Mouse (Mus musculus): ENCODE measurements around the gene Rgs7. TPM values are rescaled to one million over a fixed set of nuclear protein-coding genes. Genes with fewer than 3 reads are reported as not detected.
A peak's percentile ranks its signal among the peaks of the same experiment; 100 is the strongest.

Rgs7 gene
- polyA plus RNA-seq, 1 experiment from 2014 or later: 48.2 TPM

DNA sequence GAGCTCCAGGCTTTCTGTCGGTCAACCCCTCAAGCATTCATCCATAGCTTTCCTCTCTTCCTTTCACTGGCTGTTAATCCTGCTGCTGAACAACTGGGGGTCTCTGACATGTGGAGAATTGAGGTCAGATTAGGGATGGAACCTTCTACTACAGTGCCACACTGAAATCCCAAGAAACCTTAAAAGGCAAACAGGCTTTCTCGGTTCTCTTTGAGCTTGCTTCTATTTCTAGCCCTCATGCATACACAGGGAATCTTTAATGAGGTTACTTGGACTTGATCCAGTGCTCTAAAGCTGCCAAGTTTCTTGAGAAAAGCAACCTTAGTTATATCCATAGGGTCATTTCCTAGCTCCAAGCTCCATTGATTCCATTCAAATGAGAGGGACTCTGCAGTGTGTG is 363.8 kb downstream of the Rgs7 start:
- no peak overlapping the region for H3K9ac ChIP-seq (replicated peaks)
- no peaks in the 10 kb centered on the region for H3K27me3 ChIP-seq (replicated peaks)
- H3K27ac ChIP-seq (replicated peaks): peak overlapping the region; percentile 48; the same call in 1 of the 2 replicates
- no peaks in the 10 kb centered on the region for H3K9me3 ChIP-seq (replicated peaks)
- no peak overlapping the region for H3K4me3 ChIP-seq (replicated peaks)
- WGBS: 37% methylated on average over 2 of the region's 2 CpGs
- 0 out of 2 replicates have a peak, but pooled peaks cover 10% of the 10 kb centered on the region for H3K4me1 ChIP-seq
- ATAC-seq (ENCODE audit: low FRiP score): peak; percentile 74
- H3K4me2 ChIP-seq: no peak overlapping the region
- no peaks in the 10 kb centered on the region for H3K36me3 ChIP-seq

DNA sequence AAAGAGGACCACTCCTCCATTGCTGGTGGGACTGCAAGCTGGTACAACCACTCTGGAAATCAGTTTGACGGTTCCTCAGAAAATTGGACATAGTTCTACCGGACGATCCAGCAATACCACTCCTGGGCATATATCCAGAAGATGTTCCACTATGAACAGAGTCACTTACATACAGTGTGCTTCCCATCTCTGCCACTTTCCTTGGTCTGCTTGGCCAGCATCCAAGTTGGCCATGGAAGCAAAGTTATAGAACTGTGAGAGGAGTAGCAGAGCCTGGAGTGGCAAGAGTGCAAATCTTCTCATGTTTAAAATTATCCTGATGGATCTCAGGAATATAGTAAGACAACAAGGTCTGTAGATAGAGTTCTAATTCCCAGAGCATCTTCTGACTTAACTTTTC is 367.9 kb downstream of the Rgs7 start:
- WGBS: 78% methylated on average over 3 of the region's 3 CpGs
- Histone ChIP-seq H3K9me3 (replicated peaks) (no peaks in the 10 kb centered on the region), H3K36me3 (no peaks in the 10 kb centered on the region), H3K27ac (replicated peaks) (no peak overlapping the region), H3K27me3 (replicated peaks) (no peaks in the 10 kb centered on the region), H3K9ac (replicated peaks) (no peak overlapping the region), H3K4me1 (0 out of 2 replicates have a peak, but pooled peaks cover 8% of the 10 kb centered on the region), H3K4me3 (replicated peaks) (no peak overlapping the region), H3K4me2 (no peak overlapping the region)
- ATAC-seq (ENCODE audit: low FRiP score): no peak

DNA sequence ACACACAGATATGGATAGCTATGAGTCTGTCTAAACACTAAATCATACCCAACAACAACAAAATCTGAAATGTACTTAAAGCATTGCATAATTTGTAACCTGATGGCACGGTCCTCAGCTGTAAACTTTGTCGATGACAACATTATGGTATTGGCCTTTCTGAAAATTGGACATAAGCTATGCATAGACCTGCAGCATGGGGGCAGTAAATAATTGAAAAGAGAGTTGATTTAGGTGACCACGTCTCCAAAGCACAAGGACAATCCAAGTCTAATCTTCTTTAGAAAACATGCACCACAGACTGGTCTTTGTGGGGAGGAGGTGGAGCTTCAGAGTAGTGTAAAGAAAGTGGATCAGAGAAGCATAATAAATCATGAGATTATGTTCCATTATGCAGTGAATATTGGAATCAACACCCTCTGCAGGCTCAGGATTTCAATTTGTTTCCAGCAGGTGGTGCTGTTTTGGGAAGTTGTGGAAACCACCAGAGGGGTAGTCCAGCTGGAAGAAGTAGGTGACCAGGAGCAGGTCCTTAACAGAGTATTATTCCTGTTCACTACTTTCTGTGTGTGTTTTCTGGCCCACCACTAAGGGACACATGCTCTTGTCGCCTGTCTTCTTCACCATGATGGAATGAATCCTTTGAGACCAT is 373.3 kb downstream of the Rgs7 start:
- no peak overlapping the region for H3K27ac ChIP-seq (replicated peaks)
- 66% methylated on average over 4 of the region's 4 CpGs for WGBS
- H3K9me3 ChIP-seq (replicated peaks): no peaks in the 10 kb centered on the region
- H3K4me2 ChIP-seq: no peak overlapping the region
- no peaks in the 10 kb centered on the region for H3K36me3 ChIP-seq
- 0 out of 2 replicates have a peak, but pooled peaks have one; percentile 11 for ATAC-seq (ENCODE audit: low FRiP score)
- no peak overlapping the region for H3K9ac ChIP-seq (replicated peaks)
- no peaks in the 10 kb centered on the region for H3K27me3 ChIP-seq (replicated peaks)
- no peaks in the 10 kb centered on the region for H3K4me1 ChIP-seq
- H3K4me3 ChIP-seq (replicated peaks): no peak overlapping the region

DNA sequence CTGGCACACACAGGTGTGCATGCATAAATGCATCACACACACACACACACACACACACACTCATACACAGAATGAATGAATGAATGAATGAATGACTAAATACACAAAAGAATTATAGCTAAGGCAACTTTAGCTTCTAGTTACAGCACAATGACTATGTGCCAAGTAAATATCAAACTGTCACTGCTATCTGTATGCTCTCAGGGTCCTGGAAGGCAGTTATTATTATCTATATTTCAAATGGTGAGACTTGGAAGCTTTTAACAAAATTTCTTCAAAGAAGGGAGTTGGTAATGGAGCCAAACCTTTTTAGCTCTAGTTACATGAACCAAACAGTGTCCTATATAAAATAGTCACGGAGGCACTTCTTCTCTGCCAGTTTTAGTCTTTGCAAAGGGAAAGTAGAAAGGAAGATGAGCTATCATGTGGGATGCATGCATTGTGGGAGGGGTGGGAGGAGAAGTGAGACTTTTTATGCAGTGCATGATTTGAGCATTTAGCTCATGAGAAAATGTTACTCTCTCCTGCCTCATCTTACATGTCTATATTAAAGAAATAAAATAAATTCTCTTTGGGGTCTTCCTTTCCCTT is 383.9 kb downstream of the Rgs7 start:
- 95% methylated on average over 1 of the region's 1 CpGs for WGBS

DNA sequence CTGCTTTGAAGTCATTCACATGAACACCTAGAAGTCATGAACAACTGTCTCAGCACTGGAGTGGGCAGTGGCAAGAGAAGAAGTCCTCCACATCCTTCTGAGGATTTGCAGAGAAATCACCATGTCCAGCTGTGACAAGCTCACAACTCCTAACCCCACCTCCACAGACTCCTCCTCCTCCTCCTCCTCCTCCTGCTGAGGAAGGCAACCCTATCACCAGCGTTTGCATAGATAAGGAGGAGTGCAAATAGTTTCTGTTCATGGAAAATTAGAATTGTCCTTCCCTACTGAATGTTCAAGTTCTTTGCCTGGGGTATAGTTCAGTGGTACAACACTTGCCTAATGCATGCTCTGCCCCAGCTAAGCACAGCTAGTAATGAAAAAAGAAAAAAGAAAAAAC is 386.0 kb downstream of the Rgs7 start:
- Histone ChIP-seq H3K9ac (replicated peaks) (no peak overlapping the region), H3K27ac (replicated peaks) (no peak overlapping the region), H3K4me1 (no peaks in the 10 kb centered on the region), H3K9me3 (replicated peaks) (no peaks in the 10 kb centered on the region), H3K4me3 (replicated peaks) (no peak overlapping the region), H3K27me3 (replicated peaks) (no peaks in the 10 kb centered on the region), H3K4me2 (no peak overlapping the region), H3K36me3 (no peaks in the 10 kb centered on the region)
- no peak for ATAC-seq (ENCODE audit: low FRiP score)
- 62% methylated on average over 1 of the region's 1 CpGs for WGBS

More for the DNA sequence above, 383.9 kb downstream of the Rgs7 start:
- Histone ChIP-seq H3K9ac (replicated peaks) (no peak overlapping the region), H3K27ac (replicated peaks) (no peak overlapping the region), H3K4me2 (no peak overlapping the region), H3K4me1 (no peaks in the 10 kb centered on the region), H3K9me3 (replicated peaks) (no peaks in the 10 kb centered on the region), H3K36me3 (no peaks in the 10 kb centered on the region), H3K27me3 (replicated peaks) (no peaks in the 10 kb centered on the region), H3K4me3 (replicated peaks) (no peak overlapping the region)
- no peak for ATAC-seq (ENCODE audit: low FRiP score)

DNA sequence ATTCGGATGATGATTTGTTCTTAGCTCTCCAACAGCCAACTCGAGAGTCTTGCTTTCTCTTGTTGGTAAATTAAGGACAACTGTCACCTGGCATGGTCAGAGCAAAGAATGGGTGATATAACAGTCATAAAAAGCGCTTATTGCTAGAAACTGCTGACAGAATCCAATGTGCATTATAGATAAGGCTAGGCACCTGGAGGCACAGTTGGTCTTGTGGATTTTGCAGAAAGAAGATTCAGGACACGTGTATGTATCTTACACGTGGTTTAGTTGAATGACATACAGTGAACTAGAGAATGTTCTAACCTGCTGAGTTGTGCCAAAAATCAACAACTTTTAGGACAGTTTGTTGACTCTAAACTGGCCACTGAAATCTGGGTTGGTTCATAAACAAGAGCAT is 386.9 kb downstream of the Rgs7 start:
- Histone ChIP-seq H3K4me2 (no peak overlapping the region), H3K9me3 (replicated peaks) (no peaks in the 10 kb centered on the region), H3K4me1 (no peaks in the 10 kb centered on the region), H3K27ac (replicated peaks) (no peak overlapping the region), H3K4me3 (replicated peaks) (no peak overlapping the region), H3K36me3 (no peaks in the 10 kb centered on the region), H3K9ac (replicated peaks) (no peak overlapping the region), H3K27me3 (replicated peaks) (no peaks in the 10 kb centered on the region)
- WGBS: 88% methylated on average over 5 of the region's 5 CpGs
- ATAC-seq (ENCODE audit: low FRiP score): no peak

DNA sequence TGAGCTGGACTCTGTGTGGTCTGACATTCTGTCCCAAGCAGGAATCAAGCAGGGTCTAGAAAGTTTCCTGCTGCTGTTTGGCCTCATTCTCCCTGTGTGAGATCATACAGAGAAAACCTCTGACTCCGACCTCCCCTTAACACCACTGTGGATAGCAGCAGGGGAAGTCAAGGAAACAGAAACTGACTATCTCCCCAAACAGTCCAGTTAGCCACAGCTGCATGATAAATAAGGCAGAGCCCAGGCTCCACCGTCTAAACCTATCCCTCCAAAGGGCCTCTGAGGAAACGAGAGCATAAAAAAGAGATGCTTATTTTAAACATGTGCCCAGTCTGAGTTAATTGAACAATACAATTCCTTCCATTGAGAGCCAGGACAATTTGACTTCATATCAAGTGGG is 395.3 kb downstream of the Rgs7 start:
- 0 out of 2 replicates have a peak, but pooled peaks cover 6% of the 10 kb centered on the region for H3K36me3 ChIP-seq
- no peak overlapping the region for H3K4me2 ChIP-seq
- ATAC-seq (ENCODE audit: low FRiP score): no peak
- WGBS: 47% methylated on average over 3 of the region's 3 CpGs
- H3K27ac ChIP-seq (replicated peaks): no peak overlapping the region
- no peaks in the 10 kb centered on the region for H3K9me3 ChIP-seq (replicated peaks)
- no peak overlapping the region for H3K9ac ChIP-seq (replicated peaks)
- H3K4me1 ChIP-seq: no peaks in the 10 kb centered on the region
- no peaks in the 10 kb centered on the region for H3K27me3 ChIP-seq (replicated peaks)
- no peak overlapping the region for H3K4me3 ChIP-seq (replicated peaks)

DNA sequence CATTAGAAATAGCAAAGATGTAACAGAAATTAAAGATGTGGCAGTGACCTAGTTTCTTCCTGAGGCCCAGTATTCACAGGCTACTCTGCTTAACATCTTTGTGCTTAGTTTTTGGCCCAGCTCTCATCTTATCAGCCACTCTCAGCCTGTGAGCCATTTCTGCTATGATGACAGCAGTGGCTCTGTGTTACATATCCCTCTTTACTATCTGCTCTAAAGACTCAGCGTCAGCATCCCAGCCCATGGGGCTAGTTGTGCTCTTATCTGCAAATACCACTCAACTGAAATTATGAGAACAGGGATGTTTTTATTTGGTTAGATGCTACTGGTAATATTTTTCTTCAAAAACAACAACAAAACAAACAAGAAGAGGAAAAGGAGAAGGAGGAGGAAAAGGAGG is 410.2 kb downstream of the Rgs7 start:
- H3K9me3 ChIP-seq (replicated peaks): no peaks in the 10 kb centered on the region
- no peaks in the 10 kb centered on the region; the same call in 1 of the 2 replicates for H3K36me3 ChIP-seq
- no peak for ATAC-seq (ENCODE audit: low FRiP score)
- no peaks in the 10 kb centered on the region for H3K4me1 ChIP-seq
- 72% methylated on average over 1 of the region's 1 CpGs for WGBS
- H3K4me2 ChIP-seq: no peak overlapping the region
- no peak overlapping the region for H3K27ac ChIP-seq (replicated peaks)
- no peaks in the 10 kb centered on the region for H3K27me3 ChIP-seq (replicated peaks)
- H3K9ac ChIP-seq (replicated peaks): no peak overlapping the region
- H3K4me3 ChIP-seq (replicated peaks): no peak overlapping the region

DNA sequence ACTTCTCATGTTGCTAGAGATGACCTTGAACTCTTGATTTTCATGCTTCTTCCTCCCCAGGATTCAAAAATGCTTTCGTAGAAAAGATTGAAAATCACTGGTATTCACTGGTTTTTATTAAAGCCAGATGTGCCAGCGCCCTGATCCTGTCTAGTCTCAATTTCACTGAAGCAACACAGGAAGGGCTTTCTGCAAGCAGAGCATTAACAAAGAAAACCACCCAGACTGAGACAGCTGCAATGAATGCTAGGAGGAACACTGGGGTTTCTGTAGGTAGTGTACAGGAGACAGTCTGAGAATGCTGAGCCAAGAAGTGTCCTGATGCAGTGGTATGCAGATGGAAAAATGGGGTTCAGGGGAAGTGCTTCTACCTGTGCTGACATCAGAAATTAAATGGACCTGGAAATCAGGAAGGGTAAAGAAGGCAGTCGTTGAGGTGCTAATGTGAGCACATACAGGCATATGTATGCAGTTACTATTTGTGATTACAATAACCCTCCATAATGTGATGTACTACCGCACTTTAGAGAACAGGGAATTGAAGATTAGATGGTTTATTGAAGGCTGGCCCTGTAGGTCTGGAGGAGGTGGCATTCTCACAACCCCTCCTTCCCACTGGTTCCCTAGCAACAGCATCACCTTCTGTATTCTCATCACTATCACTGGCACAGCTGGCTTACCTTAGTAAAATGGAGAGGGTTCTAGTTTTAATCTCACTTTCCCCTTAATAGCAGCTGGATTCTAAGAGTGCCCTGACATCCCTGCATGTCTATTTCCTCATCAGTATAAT is 412.3 kb downstream of the Rgs7 start:
- no peak overlapping the region for H3K4me2 ChIP-seq
- no peak overlapping the region for H3K27ac ChIP-seq (replicated peaks)
- no peak overlapping the region for H3K4me3 ChIP-seq (replicated peaks)
- no peaks in the 10 kb centered on the region for H3K9me3 ChIP-seq (replicated peaks)
- 82% methylated on average over 4 of the region's 4 CpGs for WGBS
- H3K36me3 ChIP-seq: no peaks in the 10 kb centered on the region; the same call in 1 of the 2 replicates
- peak; percentile 53; the same call in 1 of the 2 replicates for ATAC-seq (ENCODE audit: low FRiP score)
- H3K9ac ChIP-seq (replicated peaks): no peak overlapping the region
- H3K4me1 ChIP-seq: no peaks in the 10 kb centered on the region
- H3K27me3 ChIP-seq (replicated peaks): no peaks in the 10 kb centered on the region

DNA sequence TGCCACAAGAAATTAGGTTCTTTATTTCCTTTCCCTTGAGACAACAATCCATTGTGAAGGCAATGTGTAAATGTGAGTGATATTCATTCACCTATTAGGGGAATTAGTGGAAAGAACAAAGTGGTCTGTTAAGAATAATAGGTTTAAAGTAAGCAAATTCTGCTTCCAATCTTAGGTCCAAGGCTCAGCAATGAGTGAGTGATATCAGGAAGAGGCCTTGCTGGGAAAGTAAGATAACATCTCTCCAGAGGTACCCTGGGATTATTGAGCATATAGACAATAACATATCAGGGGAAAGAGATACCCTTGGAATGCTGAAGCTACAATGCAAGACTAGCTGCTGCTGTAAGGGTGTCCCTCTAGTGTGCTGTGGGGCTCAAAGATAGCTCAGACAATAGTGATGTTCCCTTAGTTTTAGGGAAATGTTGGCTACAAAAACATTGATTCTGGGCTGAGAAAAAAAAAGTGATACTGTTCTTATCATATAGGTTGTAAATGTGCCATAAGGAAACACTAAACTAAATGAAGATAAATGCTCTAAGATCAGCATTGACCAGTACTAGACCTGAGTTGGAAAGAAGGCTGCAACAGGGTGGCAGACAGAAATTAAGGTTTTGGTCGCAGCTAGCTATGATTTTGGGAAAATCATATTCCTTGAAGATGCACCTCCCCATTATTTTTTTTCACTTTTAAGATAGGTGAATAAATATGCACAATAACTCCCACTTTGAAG is 418.6 kb downstream of the Rgs7 start:
- Histone ChIP-seq H3K4me3 (replicated peaks) (no peak overlapping the region), H3K36me3 (no peaks in the 10 kb centered on the region; the same call in 1 of the 2 replicates), H3K4me1 (no peaks in the 10 kb centered on the region), H3K27me3 (replicated peaks) (no peaks in the 10 kb centered on the region), H3K9ac (replicated peaks) (no peak overlapping the region), H3K9me3 (replicated peaks) (no peaks in the 10 kb centered on the region), H3K27ac (replicated peaks) (no peak overlapping the region), H3K4me2 (no peak overlapping the region)
- no peak for ATAC-seq (ENCODE audit: low FRiP score)
- WGBS: 95% methylated on average over 1 of the region's 1 CpGs

DNA sequence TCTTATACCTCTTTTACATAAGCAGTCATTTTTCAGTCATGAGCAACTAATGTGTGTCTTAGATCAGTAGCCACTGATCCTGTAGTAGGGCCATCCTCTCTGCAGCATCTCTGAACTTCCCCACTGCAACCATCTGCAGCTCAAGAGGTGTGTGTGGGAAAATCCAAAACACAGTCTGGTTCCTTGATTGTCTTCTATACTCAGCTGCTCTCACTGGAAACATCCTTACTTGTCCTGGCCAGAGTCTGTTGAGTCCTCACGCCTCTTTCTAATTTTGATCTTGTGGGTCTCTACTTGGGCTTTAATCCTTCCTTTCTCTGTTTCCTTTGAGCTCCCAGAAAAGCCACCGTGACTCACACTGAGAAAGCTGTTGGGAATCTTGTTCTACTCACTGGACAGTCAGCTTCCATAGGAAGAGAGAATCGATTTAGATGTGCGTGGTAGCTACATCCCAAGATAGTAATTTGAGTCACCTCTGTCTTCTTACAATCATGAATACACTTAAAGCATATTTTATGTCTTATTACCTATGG is 422.5 kb downstream of the Rgs7 start:
- H3K4me3 ChIP-seq (replicated peaks): no peak overlapping the region
- H3K9me3 ChIP-seq (replicated peaks): no peaks in the 10 kb centered on the region
- no peak overlapping the region for H3K27ac ChIP-seq (replicated peaks)
- H3K4me2 ChIP-seq: no peak overlapping the region
- H3K27me3 ChIP-seq (replicated peaks): no peaks in the 10 kb centered on the region
- no peak for ATAC-seq (ENCODE audit: low FRiP score)
- H3K9ac ChIP-seq (replicated peaks): no peak overlapping the region
- H3K4me1 ChIP-seq: no peaks in the 10 kb centered on the region
- WGBS: 85% methylated on average over 4 of the region's 4 CpGs
- no peaks in the 10 kb centered on the region for H3K36me3 ChIP-seq

Data from neural tube, embryonic 15.5 days (tissue).